Mouse (Mus musculus) stomach, postnatal 0 days (tissue): ENCODE measurements at regions not wholly inside any gene's neighbourhood (a gene's known extent, or its start where the extent isn't known, plus 50 kb on each side); places are given as distances from the start of the nearest gene placed in this dataset.
A peak's percentile ranks its signal among the peaks of the same experiment; 100 is the strongest.

Experiments used
- ATAC-seq: fragments of 200-750 bp; cut with Nextera tagmentation; 2 replicates; pipeline ENCODE4 v1.8.0; 2017; ENCODE audit not compliant: low FRiP score, low TSS enrichment
- DNase-seq: peaks from one replicate; pipeline ENCODE4 v3.0.0-alpha.2; 2016; ENCODE audit warnings: low spot score
- H3K27ac ChIP-seq: fragments of 300-500 bp; sonication (generic); replicated peaks from 2 replicates; pipeline ENCODE4 v1.5.1; 2014; ENCODE audit warnings: mild to moderate bottlenecking, control low read depth
- H3K27me3 ChIP-seq: fragments of 300-500 bp; sonication (generic); 2 replicates; pipeline ENCODE4 v1.6.1; 2014; ENCODE audit warnings: low read length; ENCODE audit not compliant: control insufficient read depth, insufficient read depth
- H3K36me3 ChIP-seq: fragments of 300-500 bp; sonication (generic); 2 replicates; pipeline ENCODE4 v1.6.1; 2014; ENCODE audit warnings: low read length, mixed read lengths; ENCODE audit not compliant: control insufficient read depth, insufficient read depth
- H3K4me1 ChIP-seq: fragments of 300-500 bp; sonication (generic); replicated peaks from 2 replicates; pipeline ENCODE4 v1.6.1; 2014; ENCODE audit warnings: antibody characterized with exemption; ENCODE audit not compliant: control insufficient read depth, insufficient read depth
- H3K4me2 ChIP-seq: fragments of 300-500 bp; sonication (generic); replicated peaks from 2 replicates; pipeline ENCODE4 v1.6.1; 2014; ENCODE audit warnings: low read depth, mild to moderate bottlenecking, control low read depth, moderate library complexity
- H3K4me3 ChIP-seq: fragments of 300-500 bp; sonication (generic); 2 replicates; pipeline ENCODE4 v1.5.1; 2014; ENCODE audit warnings: low read depth, low read length, control low read depth
- H3K9ac ChIP-seq: fragments of 300-500 bp; sonication (generic); 2 replicates; pipeline ENCODE4 v1.6.1; 2014; ENCODE audit warnings: mild to moderate bottlenecking, low read length, control low read depth, mixed read lengths
- H3K9me3 ChIP-seq: fragments of 300-500 bp; sonication (generic); 2 replicates; pipeline ENCODE4 v1.6.1; 2016; ENCODE audit warnings: low read length; ENCODE audit not compliant: control insufficient read depth
- CTCF ChIP-seq: IDR thresholded peaks from 2 replicates; pipeline ENCODE4 v1.5.1; 2016; ENCODE audit warnings: antibody characterized with exemption, low read depth, mild to moderate bottlenecking, moderate library complexity
- EP300 ChIP-seq: optimal IDR thresholded peaks from 2 replicates; pipeline ENCODE3; 2016; ENCODE audit warnings: antibody characterized with exemption
- WGBS: fragments of 180-500 bp; shearing (Covaris S2); extraction: QIAGEN DNeasy Blood & Tissue Kit; methylation state at CpG from one replicate; pipeline ENCODE4 v1.1.7; 2014; 5-methylcytosine and 5-hydroxymethylcytosine counted together

- no peak overlapping the region for H3K4me3 ChIP-seq
- TF ChIP-seq CTCF (no peak), EP300 (no peak)
Measured at GRCm38 (mm10) chr10:9168725-9169124, 282.9 kb upstream of the Sash1 start.

GRCm38 (mm10) chr10:9166017-9166416 is 280.1 kb upstream of the Sash1 start:
- Histone ChIP-seq H3K4me3 (no peak overlapping the region), H3K4me2 (peak overlapping the region; percentile 17), H3K4me1 (no peaks in the 10 kb centered on the region), H3K9ac (no peak overlapping the region), H3K36me3 (no peaks in the 10 kb centered on the region), H3K9me3 (no peaks in the 10 kb centered on the region), H3K27me3 (no peaks in the 10 kb centered on the region), H3K27ac (no peak overlapping the region)
- DNase-seq: no peak
- TF ChIP-seq EP300: no peak
- TF ChIP-seq CTCF: no peak
- ATAC-seq: no peak
- WGBS: 62% methylated on average over 12 of the region's 12 CpGs

More at GRCm38 (mm10) chr10:9168725-9169124, 282.9 kb upstream of the Sash1 start:
- Histone ChIP-seq H3K9ac (no peak overlapping the region), H3K9me3 (no peaks in the 10 kb centered on the region), H3K36me3 (no peaks in the 10 kb centered on the region), H3K4me1 (no peaks in the 10 kb centered on the region), H3K27ac (no peak overlapping the region), H3K4me2 (no peak overlapping the region), H3K27me3 (no peaks in the 10 kb centered on the region)
- DNase-seq (no peak), ATAC-seq (no peak)
- 70% methylated on average over 7 of the region's 7 CpGs for WGBS

GRCm38 (mm10) chr10:9165598-9165997 is 279.7 kb upstream of the Sash1 start:
- no peak for TF ChIP-seq EP300
- no peak for TF ChIP-seq CTCF
- no peaks in the 10 kb centered on the region for H3K4me1 ChIP-seq
- DNase-seq (no peak), ATAC-seq (no peak)
- 64% methylated on average over 12 of the region's 12 CpGs for WGBS
- no peaks in the 10 kb centered on the region for H3K9me3 ChIP-seq
- H3K27ac ChIP-seq: no peak overlapping the region
- H3K36me3 ChIP-seq: no peaks in the 10 kb centered on the region
- H3K4me2 ChIP-seq: peak overlapping the region; percentile 17; the same call in 1 of the 2 replicates
- no peak overlapping the region for H3K9ac ChIP-seq
- no peaks in the 10 kb centered on the region for H3K27me3 ChIP-seq
- no peak overlapping the region for H3K4me3 ChIP-seq

- 83% methylated on average over 7 of the region's 7 CpGs for WGBS
- no peaks in the 10 kb centered on the region for H3K9me3 ChIP-seq
- H3K27ac ChIP-seq: no peak overlapping the region
- ATAC-seq: no peak
- H3K9ac ChIP-seq: no peak overlapping the region
- TF ChIP-seq EP300: no peak
- no peak for TF ChIP-seq CTCF
- H3K4me3 ChIP-seq: no peak overlapping the region
- H3K4me2 ChIP-seq: no peak overlapping the region
- DNase-seq: no peak
- no peaks in the 10 kb centered on the region for H3K36me3 ChIP-seq
- no peaks in the 10 kb centered on the region for H3K4me1 ChIP-seq
- H3K27me3 ChIP-seq: no peaks in the 10 kb centered on the region
Measured at GRCm38 (mm10) chr10:9164333-9164732, 278.5 kb upstream of the Sash1 start.

- 97% methylated on average over 7 of the region's 7 CpGs for WGBS
- TF ChIP-seq CTCF: no peak
- no peak for TF ChIP-seq EP300
- no peak overlapping the region for H3K9ac ChIP-seq
- no peaks in the 10 kb centered on the region for H3K9me3 ChIP-seq
- DNase-seq (no peak), ATAC-seq (no peak)
- no peaks in the 10 kb centered on the region for H3K36me3 ChIP-seq
- no peak overlapping the region for H3K4me3 ChIP-seq
- H3K27ac ChIP-seq: no peak overlapping the region
- H3K27me3 ChIP-seq: no peaks in the 10 kb centered on the region
- no peaks in the 10 kb centered on the region for H3K4me1 ChIP-seq
- H3K4me2 ChIP-seq: no peak overlapping the region
Measured at GRCm38 (mm10) chr10:9161597-9161996, 275.7 kb upstream of the Sash1 start.

GRCm38 (mm10) chr10:9157299-9158215 is 271.7 kb upstream of the Sash1 start:
- H3K9ac ChIP-seq: no peak overlapping the region
- no peak overlapping the region for H3K4me3 ChIP-seq
- no peaks in the 10 kb centered on the region for H3K36me3 ChIP-seq
- H3K4me2 ChIP-seq: no peak overlapping the region
- no peak for TF ChIP-seq CTCF
- TF ChIP-seq EP300: no peak
- no peaks in the 10 kb centered on the region for H3K9me3 ChIP-seq
- WGBS: 62% methylated on average over 10 of the region's 10 CpGs
- H3K27me3 ChIP-seq: no peaks in the 10 kb centered on the region
- ATAC-seq: no peak
- H3K4me1 ChIP-seq: no peaks in the 10 kb centered on the region
- no peak for DNase-seq
- no peak overlapping the region for H3K27ac ChIP-seq
